Mouse (Mus musculus) retina, postnatal 7 days (tissue): ENCODE data around the gene Ndufaf3.
A peak's percentile ranks its signal among the peaks of the same experiment; 100 is the strongest.

Experiments
- DNase-seq: peaks from one replicate; pipeline ENCODE4 v3.0.0-alpha.2; 2012; ENCODE audit warnings: low read depth, low spot score

The Ndufaf3 gene

DNA sequence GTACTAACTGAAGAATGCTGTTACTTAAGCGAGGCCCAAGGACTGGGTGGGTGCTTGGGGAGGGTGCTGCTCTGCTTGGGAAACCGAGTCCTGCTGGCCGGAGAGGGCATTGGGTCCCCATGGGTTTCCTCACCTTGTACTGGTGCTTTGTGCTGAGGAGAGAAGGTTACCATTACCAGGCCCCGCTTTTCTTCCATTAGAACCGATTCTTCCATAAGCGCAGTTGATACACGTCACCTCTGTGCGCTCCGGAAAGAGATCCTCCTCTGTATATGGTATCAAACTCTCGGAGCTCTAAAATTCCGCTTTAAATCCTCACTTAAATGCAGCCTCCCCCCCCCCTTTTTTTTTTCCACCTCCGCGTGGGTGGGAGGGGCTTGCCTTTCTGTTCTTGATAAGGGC lies 49.3 kb downstream of the Ndufaf3 start:
- DNase-seq = no peak

GRCm38 (mm10) chr9:108517253-108517930 lies 49.8 kb downstream of the Ndufaf3 start:
- peak; percentile 66 for DNase-seq

DNA sequence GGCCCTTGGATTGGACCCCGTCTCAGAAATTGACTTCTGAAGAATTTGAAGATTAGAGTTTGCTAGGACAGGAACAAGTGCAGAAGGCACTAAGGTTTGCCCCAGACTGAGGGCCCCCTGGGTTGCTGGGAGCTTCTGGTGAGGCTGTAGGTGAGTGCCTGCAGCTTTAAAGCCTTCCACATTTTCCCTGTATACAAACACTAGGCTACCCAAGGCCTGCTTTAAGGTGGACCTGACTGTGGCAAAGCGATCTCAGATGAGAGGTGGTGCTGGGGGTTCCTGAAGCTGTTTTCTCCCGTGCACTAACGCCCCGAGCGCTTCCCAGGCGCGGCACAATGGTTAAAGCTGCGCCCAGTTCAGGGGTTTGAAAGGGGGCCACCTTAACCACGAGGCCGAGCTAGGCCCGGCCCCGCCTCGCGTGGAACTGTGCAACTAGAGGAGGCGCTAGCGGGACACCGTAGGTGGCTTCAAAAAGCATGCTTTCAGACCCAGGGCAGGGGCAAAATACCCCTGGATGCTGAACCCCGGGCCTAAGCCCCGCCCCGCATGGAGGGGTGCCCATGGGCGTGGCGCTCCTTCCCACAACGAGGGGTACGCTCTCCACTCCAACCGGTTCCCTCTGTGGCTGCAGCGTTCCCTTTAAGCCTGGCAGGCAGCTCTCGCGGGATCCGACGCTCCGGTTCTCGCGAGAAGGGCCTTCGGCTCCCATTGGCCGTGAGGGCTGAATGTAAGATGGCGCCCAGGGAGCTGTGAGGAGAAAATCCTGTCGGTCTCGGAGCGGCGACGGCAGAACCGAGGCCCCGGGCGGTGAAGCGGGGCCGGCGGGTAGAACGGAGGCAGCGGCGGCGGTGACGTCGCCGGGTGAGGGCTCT lies 50.6 kb downstream of the Ndufaf3 start, which contains the start of gene Qrich1:
Qrich1 (plus strand) TSS at position 427 of the 872 bp plus-strand sequence.
- DNase-seq = peak; percentile 96
